12 mouse cellular contexts compared by ENCODE assay signal in genomic region chr15:97721008-97721701, GRCm38 (mm10). TPM values are rescaled to one million over a fixed set of nuclear protein-coding genes. Genes with fewer than 3 reads are reported as not detected.
DNase-seq lines count a peak whose midpoint lies in the region; ATAC-seq and TF ChIP-seq lines count a peak whose summit lies in the region.
"Had no signal": no experiment of that assay in that cellular context is flagged by ENCODE, and none has a peak within 500 bp of the region (broad histone marks: within the 10 kb centered on the region; RNA-seq: fewer than 3 reads in every experiment).

No protein-coding gene starts in this region.

- intact Hi-C loops in left cerebral cortex, postnatal 10 days (cut with DNase I) = loop anchor here (5.0 kb wide), 2 partner anchors 46 to 246 kb away; partner anchors contain the start of gene Rapgef3

- H3K4me2 ChIP-seq in kidney, embryonic 15.5 days = no peak overlapping the region
- peak overlapping the region; percentile 37 for H3K4me2 ChIP-seq in CH12.LX (ENCODE audit: insufficient read depth, low read depth, poor library complexity, severe bottlenecking)
- H3K4me2 ChIP-seq in forebrain, postnatal 0 days (ENCODE audit: low read depth) = no peak overlapping the region

- in situ Hi-C loops in CH12.LX (cut with MboI; ENCODE audit: low pct_ligation_motif_present, low pct_unique_long_range_greater_than_20kb, low sequenced_read_pairs) = no loop called here

- no peak for DNase-seq in kidney, postnatal 14 days
- DNase-seq in CH12.LX (ENCODE audit: extremely low read depth) = peak; percentile 90
- DNase-seq in induced T-regulatory cell, adult 2 months (ENCODE audit: low read depth) = peak; percentile 59
- no peak for DNase-seq in left cerebral cortex, postnatal 10 days (ENCODE audit: extremely low spot score in 1 of 2, low spot score in 2 of 2)
- DNase-seq in retina, postnatal 1 day = no peak
- DNase-seq in forebrain, postnatal 0 days = no peak
- DNase-seq: adrenal gland, postnatal 36 days; lung, postnatal 14 days; right cerebral cortex, postnatal 14 days had no signal

- peaks cover 33% of the 10 kb centered on the region for H3K4me1 ChIP-seq in kidney, embryonic 15.5 days
- peaks cover 45 to 97% of the 10 kb centered on the region in 2 experiments for H3K4me1 ChIP-seq in CH12.LX (ENCODE audit: control insufficient read depth in 1 of 2, insufficient read depth in 2 of 2)
- H3K4me1 ChIP-seq in small intestine, adult 2 months (ENCODE audit: control insufficient read depth, insufficient read depth, insufficient read length, low read length) = no peaks in the 10 kb centered on the region
- no peaks in the 10 kb centered on the region for H3K4me1 ChIP-seq in forebrain, postnatal 0 days (ENCODE audit: insufficient read depth)

- dilution Hi-C loops in CH12.LX (cut with MboI; ENCODE audit: extremely low pct_ligation_motif_present, extremely low pct_unique_long_range_greater_than_20kb, low sequenced_read_pairs) = no loop called here

- H3K9ac ChIP-seq in kidney, embryonic 15.5 days = no peak overlapping the region
- peak overlapping the region; percentile 33; the same call in 1 of the 2 replicates for H3K9ac ChIP-seq in CH12.LX (ENCODE audit: insufficient read depth, low read depth)
- no peak overlapping the region for H3K9ac ChIP-seq in forebrain, postnatal 0 days

- peaks cover 4% of the 10 kb centered on the region for H3K79me2 ChIP-seq in CH12.LX (replicated peaks; ENCODE audit: control insufficient read depth, extremely low read depth, insufficient read depth, poor library complexity, severe bottlenecking)

- ATAC-seq in kidney, embryonic 15.5 days (replicated peaks; ENCODE audit: low FRiP score) = no peak
- ATAC-seq in forebrain, postnatal 0 days = no peak
- ATAC-seq: hindbrain, embryonic 16.5 days had no signal

- TF ChIP-seq EP300 in CH12.LX (IDR thresholded peaks at IDR 0.05; ENCODE audit: low read length) = peak; percentile 81

- peak overlapping the region; percentile 50 for H3K27ac ChIP-seq in kidney, embryonic 15.5 days
- peak overlapping the region; percentile 96 for H3K27ac ChIP-seq in CH12.LX (ENCODE audit: insufficient read depth, low read depth)
- H3K27ac ChIP-seq in small intestine, adult 2 months (ENCODE audit: insufficient read depth, low read depth, low read length) = peak overlapping the region; percentile 48
- no peak overlapping the region for H3K27ac ChIP-seq in forebrain, postnatal 0 days (ENCODE audit: low read depth, low read length)

- H3K27me3 ChIP-seq in kidney, embryonic 15.5 days = no peaks in the 10 kb centered on the region
- H3K27me3 ChIP-seq in CH12.LX (replicated peaks) = no peaks in the 10 kb centered on the region
- no peaks in the 10 kb centered on the region for H3K27me3 ChIP-seq in small intestine, adult 2 months (ENCODE audit: control insufficient read depth, insufficient read depth, low read length)
- no peaks in the 10 kb centered on the region for H3K27me3 ChIP-seq in forebrain, postnatal 0 days (ENCODE audit: insufficient read depth, low read length)

- no peaks in the 10 kb centered on the region for H3K36me3 ChIP-seq in kidney, embryonic 15.5 days
- H3K36me3 ChIP-seq in CH12.LX (replicated peaks in 1 of 2; ENCODE audit: control insufficient read depth in 1 of 2, insufficient read depth in 1 of 2, low read length in 1 of 2) = peaks cover 24 to 71% of the 10 kb centered on the region in 2 experiments
- no peaks in the 10 kb centered on the region for H3K36me3 ChIP-seq in small intestine, adult 2 months (ENCODE audit: control insufficient read depth, insufficient read depth, low read length)
- H3K36me3 ChIP-seq in forebrain, postnatal 0 days (ENCODE audit: insufficient read depth) = no peaks in the 10 kb centered on the region

- peak; percentile 14 for TF ChIP-seq RAD21 in CH12.LX (IDR thresholded peaks at IDR 0.05; ENCODE audit: low read depth, low read length)

- TF ChIP-seq CTCF in CH12.LX (conservative IDR thresholded peaks at IDR 0.05 in 1 of 2, IDR thresholded peaks at IDR 0.05 in 1 of 2; ENCODE audit: low read depth in 2 of 2, low read length in 2 of 2) = no peak
- TF ChIP-seq CTCF in small intestine, adult 2 months (IDR thresholded peaks at IDR 0.05; ENCODE audit: extremely low read depth, insufficient read length, insufficient replicate concordance, low read depth, low read length) = no peak
- TF ChIP-seq CTCF in forebrain, postnatal 0 days (IDR thresholded peaks at IDR 0.05; ENCODE audit: low read depth) = no peak

- no peak; the same call in 1 of the 2 replicates for TF ChIP-seq POLR2A in CH12.LX (IDR thresholded peaks at IDR 0.05; ENCODE audit: low read depth, low read length)
- TF ChIP-seq POLR2A in small intestine, adult 2 months (IDR thresholded peaks at IDR 0.05; ENCODE audit: low read depth, low read length) = no peak

- no peaks in the 10 kb centered on the region for H3K9me3 ChIP-seq in kidney, embryonic 15.5 days (replicated peaks)
- peaks cover 12% of the 10 kb centered on the region for H3K9me3 ChIP-seq in CH12.LX (replicated peaks; ENCODE audit: low read length)
- no peaks in the 10 kb centered on the region for H3K9me3 ChIP-seq in forebrain, postnatal 0 days (ENCODE audit: low read length)

- WGBS in kidney, embryonic 15.5 days = 56% methylated on average over 15 of the region's 15 CpGs
- 72% methylated on average over 15 of the region's 15 CpGs for WGBS in small intestine, adult 2 months
- 83% methylated on average over 15 of the region's 15 CpGs for WGBS in forebrain, postnatal 0 days

- no peak overlapping the region for H3K4me3 ChIP-seq in kidney, embryonic 15.5 days (replicated peaks)
- H3K4me3 ChIP-seq in CH12.LX (replicated peaks in 1 of 3; ENCODE audit: low read depth in 2 of 3, low read length in 2 of 3, poor library complexity in 1 of 3) = no peak overlapping the region
- no peak overlapping the region for H3K4me3 ChIP-seq in small intestine, adult 2 months (ENCODE audit: low read depth, low read length)
- no peak overlapping the region for H3K4me3 ChIP-seq in forebrain, postnatal 0 days (ENCODE audit: low read depth, low read length)

TF ChIP-seq in CH12.LX, 34 proteins besides CTCF, POLR2A, EP300 and RAD21 (continues in another document):
- TF ChIP-seq JUN (IDR thresholded peaks at IDR 0.05; ENCODE audit: insufficient read depth, low read depth, low read length) (peak; percentile 53), ZNF384 (IDR thresholded peaks at IDR 0.05; ENCODE audit: low read depth, low read length) (no peak; the same call in 1 of the 2 replicates), PAX5 (IDR thresholded peaks at IDR 0.05; ENCODE audit: low read length) (no peak), ELF1 (IDR thresholded peaks at IDR 0.05; ENCODE audit: low read depth, low read length) (peak; percentile 62; the same call in 1 of the 2 replicates), CHD1 (IDR thresholded peaks at IDR 0.05; ENCODE audit: low read depth, low read length) (no peak), ETS1 (conservative IDR thresholded peaks at IDR 0.05; ENCODE audit: low read depth, low read length) (peak; percentile 92), RCOR1 (conservative IDR thresholded peaks at IDR 0.05; ENCODE audit: low read depth, low read length) (peak; percentile 82), JUND (conservative IDR thresholded peaks at IDR 0.05; ENCODE audit: low read depth, low read length) (peak; percentile 67), MEF2A (IDR thresholded peaks at IDR 0.05; ENCODE audit: borderline replicate concordance, low read depth, low read length) (peak; percentile 95), NRF1 (IDR thresholded peaks at IDR 0.05; ENCODE audit: low read depth, low read length) (0 out of 2 replicates have a peak, but pooled peaks have one; percentile 19), SIN3A (IDR thresholded peaks at IDR 0.05; ENCODE audit: low read length) (peak; percentile 6; the same call in 1 of the 2 replicates)

RNA-seq across cellular contexts. Expression of gene Endou, which starts 10.0 kb away (rescaled TPM):
- 0.36 and 0.85 TPM in 2 replicates for polyA plus RNA-seq in kidney, embryonic 15.5 days (2015; fragmentation: Nextera tagmentation; extraction: Ambion mirVana)
- total RNA-seq in CH12.LX (2012; rRNA removed) (38.9 and 49.5 TPM in 2 replicates), CH12.LX (2014; rRNA removed) (60.5 and 66.9 TPM in 2 replicates)
- 64.0 and 69.8 TPM in 2 replicates for polyA plus RNA-seq in CH12.LX (2012; ENCODE audit: insufficient read length, low read depth)
- 0.24 and 0.51 TPM in 2 replicates for polyA plus RNA-seq in small intestine, adult 2 months (2012; rRNA removed)
- under 1 TPM; 0.20 to 0.54 TPM for total RNA-seq in left cerebral cortex, postnatal 10 days (2021)
- 0.14 and 0.15 TPM in 2 replicates for total RNA-seq in forebrain, postnatal 0 days (2014; rRNA removed)
- polyA plus RNA-seq in forebrain, postnatal 0 days (2015; fragmentation: Nextera tagmentation; extraction: Ambion mirVana) = 0.18 and 0.34 TPM in 2 replicates

RNA-seq across cellular contexts. Expression of gene Rpap3, which starts 15.5 kb away (rescaled TPM):
- polyA plus RNA-seq in kidney, embryonic 15.5 days (2015; fragmentation: Nextera tagmentation; extraction: Ambion mirVana) = 29.5 and 33.8 TPM in 2 replicates
- total RNA-seq in CH12.LX (2012; rRNA removed) (43.1 and 51.8 TPM in 2 replicates), CH12.LX (2014; rRNA removed) (73.7 and 88.8 TPM in 2 replicates)
- 69.1 and 83.7 TPM in 2 replicates for polyA plus RNA-seq in CH12.LX (2012; ENCODE audit: insufficient read length, low read depth)
- 0.55 and 0.63 TPM in 2 replicates for polyA plus RNA-seq in small intestine, adult 2 months (2012; rRNA removed)
- 10 to 100 TPM; 27.9 to 31.9 TPM for total RNA-seq in left cerebral cortex, postnatal 10 days (2021)
- 39.6 and 45.5 TPM in 2 replicates for total RNA-seq in forebrain, postnatal 0 days (2014; rRNA removed)
- 45.6 and 47.7 TPM in 2 replicates for polyA plus RNA-seq in forebrain, postnatal 0 days (2015; fragmentation: Nextera tagmentation; extraction: Ambion mirVana)

RNA-seq across cellular contexts. Expression of gene Rapgef3, which starts 46.6 kb away (rescaled TPM):
- 23.0 and 29.7 TPM in 2 replicates for polyA plus RNA-seq in kidney, embryonic 15.5 days (2015; fragmentation: Nextera tagmentation; extraction: Ambion mirVana)
- total RNA-seq in CH12.LX (2012; rRNA removed) (2.8 and 3.4 TPM in 2 replicates), CH12.LX (2014; rRNA removed) (2.2 and 3.2 TPM in 2 replicates)
- 1.7 and 2.5 TPM in 2 replicates for polyA plus RNA-seq in CH12.LX (2012; ENCODE audit: insufficient read length, low read depth)
- polyA plus RNA-seq in small intestine, adult 2 months (2012; rRNA removed) = 11.3 and 17.1 TPM in 2 replicates
- 10 to 100 TPM; 22.6 to 24.5 TPM for total RNA-seq in left cerebral cortex, postnatal 10 days (2021)
- total RNA-seq in forebrain, postnatal 0 days (2014; rRNA removed) = 16.6 and 22.0 TPM in 2 replicates
- 6.5 and 8.7 TPM in 2 replicates for polyA plus RNA-seq in forebrain, postnatal 0 days (2015; fragmentation: Nextera tagmentation; extraction: Ambion mirVana)

RNA-seq across cellular contexts. Expression of gene Slc48a1, which starts 57.2 kb away (rescaled TPM):
- 57.5 and 58.8 TPM in 2 replicates for polyA plus RNA-seq in kidney, embryonic 15.5 days (2015; fragmentation: Nextera tagmentation; extraction: Ambion mirVana)
- total RNA-seq in CH12.LX (2012; rRNA removed) = 35.0 and 39.4 TPM in 2 replicates
- 23.2 and 25.4 TPM in 2 replicates for total RNA-seq in CH12.LX (2014; rRNA removed)
- polyA plus RNA-seq in CH12.LX (2012; ENCODE audit: insufficient read length, low read depth) = 50.6 and 56.0 TPM in 2 replicates
- 20.8 and 22.1 TPM in 2 replicates for polyA plus RNA-seq in small intestine, adult 2 months (2012; rRNA removed)
- 100 to 1,000 TPM; 122 to 127 TPM for total RNA-seq in left cerebral cortex, postnatal 10 days (2021)
- 40.2 and 56.4 TPM in 2 replicates for total RNA-seq in forebrain, postnatal 0 days (2014; rRNA removed)
- 123 and 135 TPM in 2 replicates for polyA plus RNA-seq in forebrain, postnatal 0 days (2015; fragmentation: Nextera tagmentation; extraction: Ambion mirVana)

Comparison
In these comparisons a context has a peak if more than half of its experiments do, and no peak if none do; other contexts are left out.
1. DNase-seq: peak in CH12.LX (single experiment) and induced T-regulatory cell, adult 2 months (single experiment); none in kidney, postnatal 14 days (single experiment), left cerebral cortex, postnatal 10 days (0 of 2), retina, postnatal 1 day (single experiment) and forebrain, postnatal 0 days (single experiment).
2. RNA of gene Endou, which starts 10.0 kb away (polyA plus RNA-seq): 64.0 to 69.8 TPM in CH12.LX; 0.24 to 0.51 TPM in small intestine, adult 2 months, 0.36 to 0.85 TPM in kidney, embryonic 15.5 days and 0.18 to 0.34 TPM in forebrain, postnatal 0 days; every median in the first group is over 10 times any median in the second.
3. RNA of gene Rpap3, which starts 15.5 kb away (polyA plus RNA-seq): 69.1 to 83.7 TPM in CH12.LX, 45.6 to 47.7 TPM in forebrain, postnatal 0 days and 29.5 to 33.8 TPM in kidney, embryonic 15.5 days; 0.55 to 0.63 TPM in small intestine, adult 2 months; every median in the first group is over 10 times any median in the second.